Mouse (Mus musculus) B cell, adult 67 days (primary cell): ENCODE measurements around the gene Faah. TPM values are rescaled to one million over a fixed set of nuclear protein-coding genes. Genes with fewer than 3 reads are reported as not detected.

Experiments
- total RNA-seq, 2 experiments: library from RNA; stranded (reverse); gene quantifications; 4 replicates each; pipeline ENCODE4 v1.2.4; 2023

Faah gene
- total RNA-seq, result 10 to 100 TPM; 35.8 to 47.9 TPM

GRCm38 (mm10) chr4:116017902-116018746 lies at the start of gene Faah:
Gene Faah (minus strand): TSS chr4:116017926.

GRCm38 (mm10) chr4:116053399-116053961 lies 35.8 kb upstream of the Faah start, which contains the start of gene Nsun4:
Gene Nsun4 (minus strand): TSS chr4:116053876.

GRCm38 (mm10) chr4:115939295-115940102 lies 78.2 kb downstream of the Faah start, which contains the start of gene Dmbx1:
Gene Dmbx1 (minus strand): TSS chr4:115939926.

Other genes starting within 250 kb of the Faah start
- gene Tex38, start 236.9 kb downstream of the Faah start, total RNA-seq, result not detected
- gene Atpaf1, start 233.1 kb downstream of the Faah start, total RNA-seq, result 10 to 100 TPM; 19.3 to 23.7 TPM
- gene Mob3c, start 189.8 kb downstream of the Faah start, total RNA-seq, result 10 to 100 TPM; 17.2 to 19.4 TPM
- gene Mknk1, start 178.7 kb downstream of the Faah start, total RNA-seq, result 10 to 100 TPM; 73.7 to 76.3 TPM
- gene Kncn, start 133.5 kb downstream of the Faah start, total RNA-seq, result under 1 TPM in 1 of 2 experiments, not detected in 1; 0.92 TPM
- gene 6430628N08Rik, start 127.3 kb downstream of the Faah start, total RNA-seq, result not detected
- gene Dmbx1, start 78.0 kb downstream of the Faah start, total RNA-seq, result not detected
- gene Nsun4, start 36.0 kb upstream of the Faah start, total RNA-seq, result 10 to 100 TPM; 31.9 to 36.4 TPM
- 100 to 1,000 TPM; 267 to 268 TPM for gene Uqcrh, start 57.1 kb upstream of the Faah start, total RNA-seq
- 10 to 100 TPM; 39.2 to 39.5 TPM for gene Lrrc41, start 57.3 kb upstream of the Faah start, total RNA-seq
- gene Rad54l, start 105.8 kb upstream of the Faah start, total RNA-seq, result 1 to 10 TPM; 1.5 to 1.6 TPM
- gene Pomgnt1, start 105.9 kb upstream of the Faah start, total RNA-seq, result 10 to 100 TPM; 41.2 to 49.3 TPM
- gene Lurap1, start 133.4 kb upstream of the Faah start, total RNA-seq, result 1 to 10 TPM; 3.2 to 7.1 TPM
- not detected for gene Tspan1, start 149.7 kb upstream of the Faah start, total RNA-seq
- not detected for gene 1700042G07Rik, start 155.4 kb upstream of the Faah start, total RNA-seq
- gene Gm49337, start 155.5 kb upstream of the Faah start, total RNA-seq, result not detected
- gene Pik3r3, start 203.7 kb upstream of the Faah start, total RNA-seq, result 1 to 10 TPM; 1.4 to 1.5 TPM